Mouse (Mus musculus) CH12.LX (cell line): Measurements from ENCODE around the gene Arg1.

ENCODE experiments used
- CTCF ChIP-seq, 2 experiments: IDR thresholded peaks in 1 of 2; conservative IDR thresholded peaks in 1 of 2; 2 replicates each; pipeline ENCODE4 v1.5.1; 2011 to 2012; ENCODE audit warnings: low read depth in 2 of 2, low read length in 2 of 2, improper control_type of control experiment in 1 of 2, inconsistent platforms in 1 of 2, mild to moderate bottlenecking in 1 of 2, moderate library complexity in 1 of 2
- JUND ChIP-seq: conservative IDR thresholded peaks from 2 replicates; pipeline ENCODE4 v1.6.1; 2011; ENCODE audit warnings: low read depth, low read length, improper control_type of control experiment
- MAZ ChIP-seq: IDR thresholded peaks from 2 replicates; pipeline ENCODE4 v1.6.1; 2012; ENCODE audit warnings: low read depth, mild to moderate bottlenecking, inconsistent platforms, low read length, improper control_type of control experiment, moderate library complexity
- MEF2A ChIP-seq: IDR thresholded peaks from 2 replicates; pipeline ENCODE4 v1.6.1; 2014; ENCODE audit warnings: low read depth, mild to moderate bottlenecking, inconsistent platforms, low read length, improper control_type of control experiment, borderline replicate concordance
- POLR2A ChIP-seq: IDR thresholded peaks from 2 replicates; pipeline ENCODE4 v1.6.1; 2011; ENCODE audit warnings: low read depth, mild to moderate bottlenecking, improper control_type of control experiment, low read length
- USF1 ChIP-seq: IDR thresholded peaks from 2 replicates; pipeline ENCODE4 v1.6.1; 2014; ENCODE audit warnings: low read depth, mild to moderate bottlenecking, inconsistent platforms, low read length, improper control_type of control experiment

- TF ChIP-seq USF1 (no peak), POLR2A (no peak), JUND (no peak), CTCF (conservative IDR thresholded peaks at IDR 0.05 in 1 of 2, IDR thresholded peaks at IDR 0.05 in 1 of 2; ENCODE audit: low read depth in 2 of 2, low read length in 2 of 2) (no peak), MEF2A (no peak), MAZ (no peak)
Measured at GRCm38 (mm10) chr10:24911199-24911598, 16.1 kb downstream of the Arg1 start.
